Comparison of ENCODE assay signal across 8 mouse cellular contexts in the genomic region with DNA sequence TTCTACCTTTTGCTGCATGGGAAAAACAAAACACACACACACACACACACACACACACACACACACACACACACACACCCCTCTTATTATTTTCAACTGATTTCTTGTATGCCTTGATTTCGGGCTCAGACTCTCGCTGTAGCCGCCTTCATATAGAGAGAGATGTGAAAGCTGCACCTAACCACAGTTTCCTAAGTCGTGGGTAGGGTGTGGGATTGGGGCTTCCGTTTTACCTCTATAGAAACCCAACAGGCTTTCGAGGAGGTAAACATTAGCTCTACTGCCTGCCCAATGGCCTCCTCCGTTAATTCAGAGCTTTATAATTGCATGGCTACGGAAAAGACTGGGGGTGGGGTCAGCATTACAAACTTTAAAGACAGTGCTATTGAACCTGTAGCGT. TPM values are rescaled to one million over a fixed set of nuclear protein-coding genes. Genes with fewer than 3 reads are reported as not detected.
DNase-seq lines count a peak whose midpoint lies in the region; ATAC-seq lines count a peak whose summit lies in the region.

No protein-coding gene starts in this region.

- H3K9ac ChIP-seq in heart, embryonic 15.5 days, result no peak overlapping the region
- H3K9ac ChIP-seq in hindbrain, embryonic 15.5 days, result no peak overlapping the region
- no peak overlapping the region for H3K9ac ChIP-seq in midbrain, embryonic 13.5 days (replicated peaks)

- 86% methylated on average over 9 of the region's 9 CpGs for WGBS in heart, embryonic 15.5 days
- 88% methylated on average over 9 of the region's 9 CpGs for WGBS in hindbrain, embryonic 15.5 days
- 87% methylated on average over 9 of the region's 9 CpGs for WGBS in midbrain, embryonic 13.5 days

- peaks cover 3% of the 10 kb centered on the region; the same call in 1 of the 2 replicates for H3K4me1 ChIP-seq in heart, embryonic 15.5 days (replicated peaks)
- H3K4me1 ChIP-seq in hindbrain, embryonic 15.5 days (replicated peaks), result peaks cover 8% of the 10 kb centered on the region
- H3K4me1 ChIP-seq in midbrain, embryonic 13.5 days (replicated peaks), result peaks cover 7% of the 10 kb centered on the region; the same call in 1 of the 2 replicates

- ATAC-seq in heart, embryonic 15.5 days (replicated peaks; ENCODE audit: insufficient number of reproducible peaks, insufficient read depth, low FRiP score, low read depth), result no peak
- ATAC-seq in hindbrain, embryonic 15.5 days (ENCODE audit: low FRiP score, low read depth), result 0 out of 2 replicates have a peak, but pooled peaks have one; percentile 10
- no peak; the same call in 1 of the 2 replicates for ATAC-seq in midbrain, embryonic 13.5 days

- peak overlapping the region; percentile 70 for H3K4me2 ChIP-seq in heart, embryonic 15.5 days
- peak overlapping the region; percentile 58 for H3K4me2 ChIP-seq in hindbrain, embryonic 15.5 days
- peak overlapping the region; percentile 56; the same call in 1 of the 2 replicates for H3K4me2 ChIP-seq in midbrain, embryonic 13.5 days (replicated peaks)

- H3K9me3 ChIP-seq in heart, embryonic 15.5 days (replicated peaks), result no peaks in the 10 kb centered on the region
- no peaks in the 10 kb centered on the region for H3K9me3 ChIP-seq in hindbrain, embryonic 15.5 days
- H3K9me3 ChIP-seq in midbrain, embryonic 13.5 days, result no peaks in the 10 kb centered on the region

- peak overlapping the region; percentile 79 for H3K4me3 ChIP-seq in heart, embryonic 15.5 days
- H3K4me3 ChIP-seq in hindbrain, embryonic 15.5 days, result peak overlapping the region; percentile 56
- H3K4me3 ChIP-seq in midbrain, embryonic 13.5 days (replicated peaks), result no peak overlapping the region; the same call in 1 of the 2 replicates

- intact Hi-C loops in heart, postnatal 14 days (cut with DNase I), result no loop called here

- DNase-seq in heart, postnatal 14 days, result no peak
- DNase-seq in R1 (ENCODE audit: low read depth, low spot score), result peak; percentile 10
- no peak for DNase-seq in right cerebral cortex, postnatal 36 days (ENCODE audit: low spot score in 2 of 2)
- no peak for DNase-seq in cerebellum, adult 11-12 months
- no peak for DNase-seq in urinary bladder, postnatal 36 days (ENCODE audit: low spot score in 2 of 2)

- no peaks in the 10 kb centered on the region for H3K27me3 ChIP-seq in heart, embryonic 15.5 days
- no peaks in the 10 kb centered on the region for H3K27me3 ChIP-seq in hindbrain, embryonic 15.5 days
- H3K27me3 ChIP-seq in midbrain, embryonic 13.5 days, result no peaks in the 10 kb centered on the region

- H3K27ac ChIP-seq in heart, embryonic 15.5 days, result no peak overlapping the region
- H3K27ac ChIP-seq in hindbrain, embryonic 15.5 days (replicated peaks), result no peak overlapping the region
- H3K27ac ChIP-seq in midbrain, embryonic 13.5 days, result no peak overlapping the region; the same call in 1 of the 2 replicates

- H3K36me3 ChIP-seq in heart, embryonic 15.5 days, result no peaks in the 10 kb centered on the region
- H3K36me3 ChIP-seq in hindbrain, embryonic 15.5 days, result no peaks in the 10 kb centered on the region
- no peaks in the 10 kb centered on the region for H3K36me3 ChIP-seq in midbrain, embryonic 13.5 days

RNA-seq across cellular contexts. Expression of a gene that starts 12.8 kb away (rescaled TPM):
- polyA plus RNA-seq in heart, embryonic 15.5 days (2015; fragmentation: Nextera tagmentation; extraction: Ambion mirVana), result 20.5 and 24.4 TPM in 2 replicates
- total RNA-seq in heart, postnatal 14 days (2021), result 10 to 100 TPM; 17.7 to 19.2 TPM
- polyA plus RNA-seq in hindbrain, embryonic 15.5 days (2015; fragmentation: Nextera tagmentation; extraction: Ambion mirVana), result 28.8 and 33.8 TPM in 2 replicates
- 32.3 and 35.4 TPM in 2 replicates for polyA plus RNA-seq in midbrain, embryonic 13.5 days (2015; fragmentation: Nextera tagmentation; extraction: Ambion mirVana)

RNA-seq across cellular contexts. Expression of a gene that starts 13.6 kb away (rescaled TPM):
- polyA plus RNA-seq in heart, embryonic 15.5 days (2015; fragmentation: Nextera tagmentation; extraction: Ambion mirVana), result 2.1 and 2.8 TPM in 2 replicates
- total RNA-seq in heart, postnatal 14 days (2021), result not detected
- polyA plus RNA-seq in hindbrain, embryonic 15.5 days (2015; fragmentation: Nextera tagmentation; extraction: Ambion mirVana), result 3.1 and 3.3 TPM in 2 replicates
- polyA plus RNA-seq in midbrain, embryonic 13.5 days (2015; fragmentation: Nextera tagmentation; extraction: Ambion mirVana), result 1.8 and 2.6 TPM in 2 replicates
